Mouse (Mus musculus): Measurements from ENCODE around the gene Pck1.

DNA sequence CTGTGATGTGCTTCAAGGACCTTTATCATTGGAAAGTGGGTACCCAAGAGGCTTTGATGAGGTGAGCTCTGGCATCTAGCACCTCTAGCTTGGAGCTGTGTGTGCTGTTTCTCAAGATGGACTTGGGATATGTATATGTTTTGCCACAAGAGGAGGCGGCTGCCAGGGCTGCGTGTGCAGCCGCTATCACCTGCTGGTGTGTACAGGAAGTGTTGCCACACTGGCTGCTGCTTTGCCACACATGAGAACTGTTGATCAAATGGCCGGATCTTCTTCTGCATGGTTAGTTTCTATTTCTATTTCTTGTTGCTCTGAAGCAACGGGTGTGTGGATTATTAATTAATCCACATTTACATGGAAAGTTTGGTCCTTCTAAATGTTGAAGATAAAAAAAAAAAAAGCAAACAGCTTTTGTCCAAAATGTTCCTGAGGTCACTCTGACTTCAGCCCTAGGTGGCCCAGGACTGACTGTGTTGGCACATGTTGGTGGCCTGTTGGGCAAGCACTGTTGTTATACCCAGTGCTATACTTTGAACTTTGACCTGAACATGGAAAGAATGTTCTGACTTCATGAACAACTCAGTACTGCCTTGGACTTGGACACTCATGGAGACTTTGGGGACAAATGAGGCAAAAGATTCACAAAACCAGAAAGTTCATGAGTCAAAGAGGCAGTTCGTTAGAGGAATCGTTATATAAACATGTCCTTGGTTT lies 28.7 kb upstream of the Pck1 start:
- TF ChIP-seq CTCF (conservative IDR thresholded peaks at IDR 0.05; ENCODE audit: insufficient read depth, insufficient read length, low read depth, low read length) (no peak), POLR2A (IDR thresholded peaks at IDR 0.05; ENCODE audit: low read depth, low read length) (no peak)

Measured in kidney, adult 2 months (tissue).